Mouse (Mus musculus) hindlimb bud, embryonic 11.5 days (tissue): Measurements from ENCODE around the gene Cyp2f2.

Experiments
- DNase-seq: peaks from one replicate; pipeline ENCODE4 v3.0.0-alpha.2; 2012; ENCODE audit warnings: low read depth, low spot score; ENCODE audit errors: extremely low spot score

Gene Cyp2f2

GRCm38 (mm10) chr7:27136410-27136996, 16.8 kb downstream of the Cyp2f2 start:
- no peak for DNase-seq

GRCm38 (mm10) chr7:27153205-27153764, 33.6 kb downstream of the Cyp2f2 start, which contains the start of gene Cyp2t4:
Cyp2t4 (plus strand) TSS chr7:27153714.
- no peak for DNase-seq

- no peak for DNase-seq
Observed at GRCm38 (mm10) chr7:27156005-27156404, 36.3 kb downstream of the Cyp2f2 start.

- DNase-seq, result no peak
Observed at GRCm38 (mm10) chr7:27158171-27158570, 38.5 kb downstream of the Cyp2f2 start.

GRCm38 (mm10) chr7:27159256-27159655, 39.5 kb downstream of the Cyp2f2 start:
- no peak for DNase-seq

GRCm38 (mm10) chr7:27159882-27160281, 40.2 kb downstream of the Cyp2f2 start:
- no peak for DNase-seq

- DNase-seq, result no peak
Observed at GRCm38 (mm10) chr7:27160921-27161320, 41.2 kb downstream of the Cyp2f2 start.

- no peak for DNase-seq
Observed at GRCm38 (mm10) chr7:27161744-27162143, 42.0 kb downstream of the Cyp2f2 start.

- no peak for DNase-seq
Observed at GRCm38 (mm10) chr7:27162780-27163449, 43.2 kb downstream of the Cyp2f2 start.

- DNase-seq, result no peak
Observed at GRCm38 (mm10) chr7:27163450-27163805, 43.7 kb downstream of the Cyp2f2 start.

- no peak for DNase-seq
Observed at GRCm38 (mm10) chr7:27164112-27164947, 44.6 kb downstream of the Cyp2f2 start.

- no peak for DNase-seq
Observed at GRCm38 (mm10) chr7:27165007-27165655, 45.4 kb downstream of the Cyp2f2 start.

- no peak for DNase-seq
Observed at GRCm38 (mm10) chr7:27165696-27166095, 46.0 kb downstream of the Cyp2f2 start.

- DNase-seq, result no peak
Observed at GRCm38 (mm10) chr7:27166229-27166613, 46.5 kb downstream of the Cyp2f2 start.

- DNase-seq, result peak; percentile 78
Observed at GRCm38 (mm10) chr7:27166614-27167474, 47.1 kb downstream of the Cyp2f2 start, which contains the start of gene Egln2. Egln2 (minus strand) TSS chr7:27166802.

GRCm38 (mm10) chr7:27167475-27168094, 47.9 kb downstream of the Cyp2f2 start:
- DNase-seq, result no peak

- DNase-seq, result no peak
Observed at GRCm38 (mm10) chr7:27168371-27168770, 48.7 kb downstream of the Cyp2f2 start.

GRCm38 (mm10) chr7:27170981-27171380, 51.3 kb downstream of the Cyp2f2 start:
- DNase-seq, result no peak

- DNase-seq, result no peak
Observed at GRCm38 (mm10) chr7:27174496-27174895, 54.8 kb downstream of the Cyp2f2 start.

- DNase-seq, result no peak
Observed at GRCm38 (mm10) chr7:27174896-27175295, 55.2 kb downstream of the Cyp2f2 start.
